Mouse (Mus musculus) left cerebral cortex, postnatal 4 days (tissue): ENCODE measurements around the gene Entpd1. TPM values are rescaled to one million over a fixed set of nuclear protein-coding genes. Genes with fewer than 3 reads are reported as not detected.

ENCODE experiments used
- DNase-seq: peaks from one replicate; pipeline ENCODE4 v3.0.0-alpha.2; 2022
- intact Hi-C: fragments of 180-260 bp; cut with DNase I; formaldehyde crosslinking; loops from one replicate; pipeline ENCODE4 v1.15.1; 2025
- total RNA-seq, 2 experiments: library from RNA; stranded (reverse); gene quantifications; 2 replicates each; pipeline ENCODE4 v1.2.3; 2021

Gene Entpd1
- total RNA-seq, 2 experiments from 2014 or later: 11.3 to 12.3 TPM

GRCm38 (mm10) chr19:40769341-40769770 is 157.2 kb downstream of the Entpd1 start:
- DNase-seq: no peak
- intact Hi-C loops: no loop called here

DNA sequence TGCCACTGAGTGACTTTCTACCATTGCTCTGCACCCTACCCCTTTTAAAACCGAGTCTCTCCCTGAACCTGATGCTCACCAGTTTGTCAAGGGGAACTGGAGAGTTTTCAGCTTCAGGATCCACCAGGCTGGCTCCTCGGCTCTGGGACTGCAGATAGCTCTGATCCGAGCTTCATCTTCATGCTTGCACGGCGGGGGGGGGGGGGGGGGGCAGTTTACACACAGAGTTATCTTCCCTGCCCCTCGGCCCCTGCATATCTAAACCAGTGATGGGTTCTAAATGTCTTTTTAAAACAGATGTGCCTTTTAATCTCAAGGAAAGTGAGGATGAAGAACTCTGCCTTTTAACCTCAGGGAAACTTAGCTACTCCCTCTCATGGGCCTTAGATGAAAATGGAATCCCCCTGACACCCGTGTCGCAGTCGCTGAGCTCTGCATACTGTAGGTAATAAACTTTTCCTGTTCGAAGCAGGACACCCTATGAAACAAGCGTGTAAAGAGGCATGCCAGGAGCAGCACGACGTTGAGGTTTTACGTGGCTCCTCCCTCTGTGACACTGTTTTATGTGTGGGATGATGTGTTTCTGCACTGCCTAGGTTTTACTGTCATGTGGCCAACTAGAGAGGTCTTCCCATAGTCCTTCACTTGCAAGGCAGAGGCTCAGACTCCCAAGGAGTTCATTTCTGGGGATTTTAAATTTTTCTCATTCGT is 176.0 kb downstream of the Entpd1 start:
- intact Hi-C loops: no loop called here
- no peak for DNase-seq

DNA sequence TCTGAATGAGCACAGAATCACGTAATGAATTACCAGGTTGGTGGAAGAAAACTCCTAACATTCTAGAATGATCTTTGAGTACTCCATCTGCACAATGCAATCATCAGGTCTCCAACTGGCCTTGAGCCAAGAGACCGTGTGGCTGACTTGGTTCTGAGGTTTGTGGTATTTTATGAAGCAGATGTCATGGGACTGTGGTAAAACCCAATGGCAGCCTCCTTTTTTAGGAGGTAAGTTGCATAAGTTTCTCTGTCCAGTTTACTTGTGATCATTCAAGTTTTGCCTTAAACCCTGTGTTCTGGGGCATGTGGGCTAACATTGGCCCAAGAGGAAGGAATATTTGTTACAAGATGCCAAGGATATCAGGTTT is 176.5 kb downstream of the Entpd1 start:
- intact Hi-C loops: no loop called here
- peak; percentile 24 for DNase-seq

Other genes with a start within 250 kb of the Entpd1 start
- 100 to 1,000 TPM; 141 to 154 TPM for gene Sorbs1, start 98.6 kb upstream of the Entpd1 start, total RNA-seq
- gene Aldh18a1, start 23.9 kb upstream of the Entpd1 start, total RNA-seq: 10 to 100 TPM; 39.7 to 42.1 TPM
- 10 to 100 TPM; 21.9 to 22.2 TPM for gene Tctn3, start 133 bp upstream of the Entpd1 start, total RNA-seq
- 1 to 10 TPM; 1.2 to 1.4 TPM for gene Cc2d2b, start 136.4 kb downstream of the Entpd1 start, total RNA-seq
- 10 to 100 TPM; 14.0 to 14.7 TPM for gene Ccnj, start 218.9 kb downstream of the Entpd1 start, total RNA-seq